Mouse (Mus musculus) small intestine, adult 2 months (tissue): ENCODE measurements around the gene Trim5.

Source experiments
- CTCF ChIP-seq: fragments of 200-500 bp; IDR thresholded peaks from 2 replicates; pipeline ENCODE4 v1.5.1; 2012; ENCODE audit warnings: low read depth, mild to moderate bottlenecking, control low read depth, inconsistent platforms, low read length, moderate library complexity, mixed read lengths; ENCODE audit not compliant: insufficient replicate concordance, insufficient read length; ENCODE audit errors: extremely low read depth
- POLR2A ChIP-seq: fragments of 200-500 bp; IDR thresholded peaks from 2 replicates; pipeline ENCODE4 v1.6.1; 2012; ENCODE audit warnings: low read depth, mild to moderate bottlenecking, control low read depth, inconsistent platforms, low read length, moderate library complexity

DNA sequence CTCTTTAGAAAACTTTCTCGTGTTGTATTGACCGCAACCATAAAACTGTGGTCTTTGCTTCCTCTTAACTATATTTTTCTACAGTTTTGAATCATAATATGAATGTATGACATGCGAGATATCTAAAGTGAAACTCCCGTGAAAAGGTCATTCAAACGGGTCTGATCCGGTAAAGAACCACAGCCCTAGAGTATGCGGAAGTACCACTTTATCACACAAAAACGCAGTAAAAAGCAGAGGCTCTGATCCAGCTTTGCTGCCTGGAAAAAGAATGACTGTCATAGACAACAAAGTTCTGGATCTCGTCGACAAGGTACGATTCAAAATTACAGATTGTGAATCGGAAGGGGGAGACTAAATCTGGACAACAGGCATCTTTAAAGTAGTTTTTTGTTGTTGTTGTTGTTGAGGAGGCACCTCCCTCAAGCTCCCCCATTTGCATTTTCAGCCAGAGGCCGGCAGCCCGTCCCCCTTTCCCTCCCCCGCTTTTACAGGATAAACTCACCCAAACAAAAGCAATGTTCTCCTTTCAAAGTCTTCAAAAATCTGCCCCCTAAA lies 27.0 kb upstream of the Trim5 start:
- TF ChIP-seq CTCF (no peak), POLR2A (no peak)
